In genomic region chr12:86614156-86614555, GRCm38 (mm10) we compare ENCODE assay signal across 8 mouse cellular contexts.
DNase-seq lines count a peak whose midpoint lies in the region; ATAC-seq and TF ChIP-seq lines count a peak whose summit lies in the region.

No protein-coding gene starts in this region.

- H3K4me1 ChIP-seq in intestine, postnatal 0 days (replicated peaks; ENCODE audit: control insufficient read depth, insufficient read depth, low read length) = no peaks in the 10 kb centered on the region
- H3K4me1 ChIP-seq in intestine, embryonic 16.5 days (ENCODE audit: control insufficient read depth, insufficient read depth, low read length) = no peaks in the 10 kb centered on the region
- peaks cover 3% of the 10 kb centered on the region; the same call in 1 of the 2 replicates for H3K4me1 ChIP-seq in heart, postnatal 0 days (ENCODE audit: control insufficient read depth, insufficient read depth)

- ATAC-seq in intestine, postnatal 0 days = no peak
- no peak for ATAC-seq in intestine, embryonic 16.5 days
- ATAC-seq in heart, postnatal 0 days (ENCODE audit: insufficient read depth, low read depth) = peak; percentile 62
- no peak for ATAC-seq in granulocyte monocyte progenitor cell, adult 5-6 weeks (replicated peaks; ENCODE audit: poor library complexity, severe bottlenecking)

- no peak overlapping the region for H3K9ac ChIP-seq in intestine, postnatal 0 days (ENCODE audit: low read depth, low read length)
- H3K9ac ChIP-seq in intestine, embryonic 16.5 days (ENCODE audit: low read depth, low read length) = no peak overlapping the region
- no peak overlapping the region for H3K9ac ChIP-seq in heart, postnatal 0 days (replicated peaks; ENCODE audit: low read depth, low read length)

- H3K9me3 ChIP-seq in intestine, postnatal 0 days (ENCODE audit: control insufficient read depth) = no peaks in the 10 kb centered on the region
- H3K9me3 ChIP-seq in intestine, embryonic 16.5 days (ENCODE audit: control insufficient read depth, low read length) = no peaks in the 10 kb centered on the region
- H3K9me3 ChIP-seq in heart, postnatal 0 days (replicated peaks; ENCODE audit: control insufficient read depth, low read length) = no peaks in the 10 kb centered on the region

- WGBS in intestine, postnatal 0 days = 34% methylated on average over 2 of the region's 2 CpGs
- 22% methylated on average over 2 of the region's 2 CpGs for WGBS in intestine, embryonic 16.5 days
- 32% methylated on average over 2 of the region's 2 CpGs for WGBS in heart, postnatal 0 days

- H3K27me3 ChIP-seq in intestine, postnatal 0 days (replicated peaks; ENCODE audit: control insufficient read depth, insufficient read depth, low read length) = no peaks in the 10 kb centered on the region
- H3K27me3 ChIP-seq in intestine, embryonic 16.5 days (replicated peaks; ENCODE audit: control insufficient read depth, insufficient read depth, low read length) = no peaks in the 10 kb centered on the region
- H3K27me3 ChIP-seq in heart, postnatal 0 days (ENCODE audit: control insufficient read depth, insufficient read depth, low read length) = 0 out of 2 replicates have a peak, but pooled peaks cover 3% of the 10 kb centered on the region

- peak; percentile 53 for DNase-seq in adipocyte (ENCODE audit: low spot score)
- peak; percentile 77 for DNase-seq in embryo, embryonic 10 days (ENCODE audit: low spot score)
- peak; percentile 62 for DNase-seq in heart, postnatal 0 days (ENCODE audit: low spot score)
- peak; percentile 7 to 55 for DNase-seq in layer of hippocampus, postnatal 25 days (ENCODE audit: extremely low spot score in 1 of 2, low spot score in 1 of 2)
- peak; percentile 61 for DNase-seq in retina, adult 2 months (ENCODE audit: low read depth, low spot score)

- no peak overlapping the region for H3K4me2 ChIP-seq in intestine, postnatal 0 days (replicated peaks; ENCODE audit: low read depth)
- H3K4me2 ChIP-seq in intestine, embryonic 16.5 days (ENCODE audit: low read depth, low read length) = no peak overlapping the region
- no peak overlapping the region for H3K4me2 ChIP-seq in heart, postnatal 0 days (ENCODE audit: low read depth, low read length)

- peak; percentile 80 for TF ChIP-seq CTCF in intestine, postnatal 0 days (IDR thresholded peaks at IDR 0.05; ENCODE audit: low read depth)
- peak; percentile 79 for TF ChIP-seq CTCF in heart, postnatal 0 days (IDR thresholded peaks at IDR 0.05; ENCODE audit: low read depth)

- no peak overlapping the region for H3K27ac ChIP-seq in intestine, postnatal 0 days (ENCODE audit: low read depth, low read length)
- H3K27ac ChIP-seq in intestine, embryonic 16.5 days (ENCODE audit: low read length) = no peak overlapping the region
- no peak overlapping the region for H3K27ac ChIP-seq in heart, postnatal 0 days (ENCODE audit: low read depth)

- H3K4me3 ChIP-seq in intestine, postnatal 0 days (ENCODE audit: low read depth, low read length) = no peak overlapping the region
- no peak overlapping the region for H3K4me3 ChIP-seq in intestine, embryonic 16.5 days (ENCODE audit: low read length)
- no peak overlapping the region for H3K4me3 ChIP-seq in heart, postnatal 0 days (ENCODE audit: low read depth, low read length)

- no peaks in the 10 kb centered on the region for H3K36me3 ChIP-seq in intestine, postnatal 0 days (ENCODE audit: control insufficient read depth, insufficient read depth)
- H3K36me3 ChIP-seq in intestine, embryonic 16.5 days (ENCODE audit: control insufficient read depth, insufficient read depth, low read length) = no peaks in the 10 kb centered on the region
- no peaks in the 10 kb centered on the region for H3K36me3 ChIP-seq in heart, postnatal 0 days (replicated peaks; ENCODE audit: control insufficient read depth, insufficient read depth, low read length)

- TF ChIP-seq EP300 in heart, postnatal 0 days (IDR thresholded peaks at IDR 0.05; ENCODE audit: low read depth) = no peak
